Mouse (Mus musculus): ENCODE data around the gene Celsr1.
"Not testable (repeated sequence)": the region's sequence is repeated elsewhere in the genome, so short reads cannot be mapped to it uniquely, and the experiment has no call there.

The Celsr1 gene

DNA sequence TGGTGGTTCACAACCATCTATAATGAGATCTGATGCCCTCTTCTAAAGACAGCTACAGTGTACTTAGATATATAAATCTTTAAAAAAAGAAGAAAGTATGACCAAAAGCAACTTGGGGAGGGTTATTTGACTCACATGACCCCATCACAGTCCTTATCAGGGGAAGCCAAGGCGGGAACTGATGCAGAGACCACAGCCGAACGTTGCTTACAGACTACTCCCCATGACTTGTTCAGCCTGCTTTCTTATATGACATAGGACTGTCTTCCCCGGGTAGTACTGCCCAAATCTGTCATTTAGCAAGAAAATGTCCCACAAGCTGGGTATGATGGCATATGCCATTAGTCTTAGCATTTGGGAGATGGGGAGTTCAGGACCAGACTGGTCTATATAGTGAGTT, 144.3 kb downstream of the Celsr1 start:
- DNase-seq (ENCODE audit: low spot score): no peak

DNA sequence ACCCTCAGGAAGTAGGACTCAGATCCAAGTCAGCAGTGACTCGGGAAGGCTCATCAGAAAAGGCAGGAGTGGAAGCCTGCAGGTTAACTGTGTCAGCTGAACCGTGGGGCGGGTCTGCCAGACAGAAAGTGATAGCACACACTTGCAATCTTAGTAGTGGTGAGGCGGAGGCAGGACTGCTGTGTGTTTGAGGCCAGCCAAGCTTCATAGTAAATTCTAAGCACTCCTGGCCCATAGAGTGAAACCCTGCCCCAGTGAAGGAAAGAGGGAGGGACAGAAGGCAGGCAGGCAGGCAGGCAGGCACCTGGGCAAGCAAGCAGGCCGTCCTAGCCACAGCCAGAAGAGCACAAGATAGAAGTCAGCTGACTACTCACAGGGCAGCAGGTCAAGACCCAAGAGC, 148.0 kb downstream of the Celsr1 start:
- no peak for DNase-seq (ENCODE audit: low spot score)

DNA sequence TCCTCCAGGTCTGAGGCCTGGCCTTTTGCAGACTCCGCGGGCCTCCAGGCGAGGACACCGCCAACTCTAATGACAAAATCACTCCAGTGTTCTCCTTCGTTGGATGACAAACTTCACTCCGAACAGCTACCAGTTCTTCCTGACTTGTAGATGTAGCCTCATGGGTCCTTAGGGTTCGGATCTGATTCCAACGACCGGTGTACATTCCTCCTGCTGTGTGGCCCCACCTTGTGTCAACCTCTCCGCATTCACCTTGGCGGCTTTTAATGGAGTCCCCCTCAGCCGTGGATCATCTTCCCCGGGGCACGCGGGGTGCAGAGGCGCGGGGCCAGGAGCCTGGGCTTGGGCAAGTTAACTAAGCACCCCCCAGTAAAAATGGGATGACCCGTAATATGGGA, 154.1 kb downstream of the Celsr1 start:
- no peak for DNase-seq (ENCODE audit: low spot score)

DNA sequence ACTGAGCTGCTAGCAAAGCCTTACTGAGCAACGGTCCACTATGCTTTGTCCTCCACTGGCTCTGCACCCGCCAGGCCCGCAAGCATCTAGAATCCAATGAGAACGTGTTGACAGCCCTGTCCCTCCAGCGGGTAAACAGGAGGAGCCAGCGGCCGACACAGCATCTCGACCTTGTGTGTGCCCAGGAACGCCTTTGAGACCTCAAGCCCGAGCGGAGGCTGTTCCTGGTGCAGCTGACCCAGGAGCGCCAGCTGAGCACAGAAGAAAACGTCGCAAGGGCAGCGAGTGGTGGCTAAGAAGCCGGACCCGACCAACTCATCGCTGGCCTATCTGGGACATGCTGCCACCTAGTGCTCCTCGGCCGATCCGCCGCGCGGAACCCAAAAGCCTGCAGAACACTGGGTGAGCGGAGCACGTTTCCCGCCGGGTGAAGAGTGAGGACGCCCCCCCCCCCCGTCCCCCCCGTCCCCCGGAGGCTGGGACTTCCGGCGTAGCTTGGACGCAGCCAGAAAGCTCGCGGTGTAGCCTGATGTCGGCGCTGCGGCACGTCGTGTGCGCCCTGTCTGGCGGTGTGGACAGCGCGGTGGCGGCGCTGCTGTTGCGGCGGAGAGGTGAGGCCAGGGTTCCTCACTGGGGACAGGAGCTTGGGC, 154.6 kb downstream of the Celsr1 start, which contains the start of gene Trmu:
TSS of gene Trmu (plus strand) at position 465 of the 650 bp plus-strand sequence.
- peak; percentile 38 for DNase-seq (ENCODE audit: low spot score)

DNA sequence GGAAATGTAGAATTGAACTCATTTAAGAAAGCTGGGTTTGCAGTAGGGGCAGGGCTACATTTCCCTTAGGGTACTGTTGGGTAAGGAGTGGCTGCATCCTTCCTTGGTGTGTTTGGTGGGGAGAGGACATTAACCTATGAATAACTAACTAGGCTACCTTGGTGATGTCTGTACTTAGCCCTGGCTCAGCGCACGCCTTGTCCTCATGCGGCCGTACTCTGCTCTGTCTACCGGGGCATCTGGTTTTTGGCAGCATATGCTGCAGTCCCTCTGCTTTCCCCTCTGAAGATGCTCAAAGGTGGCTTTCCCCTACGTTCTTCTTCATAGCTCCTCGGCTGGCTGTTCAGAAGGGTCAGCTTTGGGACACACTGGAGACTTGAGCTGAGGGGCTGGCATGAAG, 156.2 kb downstream of the Celsr1 start:
- DNase-seq (ENCODE audit: low spot score): no peak

- no peak for DNase-seq (ENCODE audit: low spot score)
These were observed 165.9 kb downstream of the Celsr1 start for GRCm38 (mm10) chr15:85867696-85868095.

- not testable (repeated sequence) for DNase-seq (ENCODE audit: low spot score)
These were observed 167.7 kb downstream of the Celsr1 start for GRCm38 (mm10) chr15:85865913-85866312.

DNA sequence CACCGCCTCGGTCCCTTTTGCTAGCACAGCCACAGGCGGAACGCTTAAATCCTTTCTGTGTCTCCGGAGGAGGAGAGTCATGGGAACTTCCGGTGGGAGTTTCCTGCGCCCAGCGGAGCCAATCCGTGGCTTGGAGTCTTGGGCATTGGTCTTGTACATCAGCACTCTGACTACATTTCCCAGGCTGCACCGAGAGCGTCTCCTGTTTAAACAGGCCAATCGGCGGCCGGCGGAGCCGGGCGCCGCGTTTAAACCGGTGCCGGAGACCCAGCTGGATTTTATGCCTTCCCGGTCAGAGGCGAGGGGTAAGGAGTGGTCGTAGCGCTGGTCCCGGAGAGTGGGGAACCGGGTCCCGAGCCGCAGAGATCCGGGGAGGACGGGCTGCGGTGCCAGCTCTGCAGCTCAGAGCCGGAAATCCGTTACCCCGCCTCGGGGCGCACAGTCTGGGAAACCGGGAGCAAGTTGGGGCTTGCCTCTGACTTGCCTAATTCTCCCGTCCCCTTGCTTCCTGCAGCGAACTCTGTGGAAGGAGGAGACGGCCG, 174.0 kb downstream of the Celsr1 start, which contains the start of gene Gtse1:
TSS of gene Gtse1 (plus strand) at position 256 of the 542 bp plus-strand sequence.
- peak; percentile 71 for DNase-seq (ENCODE audit: low spot score)

DNA sequence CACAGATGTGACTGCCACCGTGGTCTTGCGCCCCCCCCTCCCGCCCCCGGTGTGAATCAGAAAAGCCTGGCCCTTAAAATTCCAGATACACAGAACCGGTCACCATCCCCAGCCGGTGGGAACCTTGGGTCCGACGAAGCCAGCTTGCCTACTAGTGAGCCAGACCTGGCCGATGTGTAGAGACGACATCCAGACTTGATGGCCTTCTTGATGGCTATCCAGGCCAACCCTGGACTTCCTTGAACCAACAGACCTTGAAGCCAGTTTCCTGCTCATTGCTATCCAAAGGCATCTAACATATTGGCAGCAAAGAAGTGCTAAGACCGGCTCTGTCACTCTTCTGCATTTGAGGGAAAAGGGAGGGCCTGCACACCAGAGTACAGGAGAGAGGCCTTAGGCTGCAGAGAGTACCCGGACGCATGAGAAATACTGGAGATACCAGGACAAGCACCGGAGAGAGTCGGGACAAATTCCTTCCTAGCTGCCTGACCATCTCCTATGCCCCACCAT, 174.5 kb downstream of the Celsr1 start:
- DNase-seq (ENCODE audit: low spot score): no peak

DNA sequence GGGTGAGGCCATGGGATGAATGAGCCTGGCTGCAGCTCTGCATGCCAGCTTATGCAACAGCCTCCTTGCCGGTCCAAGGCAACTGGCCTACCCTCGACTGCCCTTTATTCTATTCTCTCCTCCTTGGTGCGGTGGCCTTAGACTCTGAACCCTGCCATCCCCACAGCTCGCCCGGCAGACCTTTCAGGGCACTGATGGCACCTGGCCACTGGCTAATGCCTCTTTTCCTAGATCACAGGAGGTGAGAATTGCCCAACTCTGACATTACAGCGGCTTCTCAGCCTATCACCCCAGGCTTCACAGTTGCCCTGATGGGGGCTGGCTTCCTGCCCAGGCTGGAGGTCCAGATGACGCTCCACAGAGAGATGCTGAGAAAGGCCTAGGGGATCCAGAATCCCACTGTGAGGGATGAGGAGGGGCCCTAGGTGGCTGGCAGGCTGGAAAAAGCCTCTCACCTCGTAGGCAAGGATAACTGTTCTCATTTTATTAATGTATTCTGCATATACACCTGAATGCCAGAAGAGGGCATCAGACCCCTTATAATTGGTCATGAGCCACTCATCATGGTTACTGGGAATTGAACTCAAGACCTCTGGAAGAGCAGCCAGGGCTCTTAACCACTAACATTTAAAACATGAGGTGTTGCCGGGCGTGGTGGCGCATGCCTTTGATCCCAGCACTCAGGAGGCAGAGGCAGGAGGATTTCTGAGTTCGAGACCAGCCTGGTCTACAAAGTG, 181.8 kb downstream of the Celsr1 start:
- DNase-seq (ENCODE audit: low spot score): no peak
